In the genomic region with DNA sequence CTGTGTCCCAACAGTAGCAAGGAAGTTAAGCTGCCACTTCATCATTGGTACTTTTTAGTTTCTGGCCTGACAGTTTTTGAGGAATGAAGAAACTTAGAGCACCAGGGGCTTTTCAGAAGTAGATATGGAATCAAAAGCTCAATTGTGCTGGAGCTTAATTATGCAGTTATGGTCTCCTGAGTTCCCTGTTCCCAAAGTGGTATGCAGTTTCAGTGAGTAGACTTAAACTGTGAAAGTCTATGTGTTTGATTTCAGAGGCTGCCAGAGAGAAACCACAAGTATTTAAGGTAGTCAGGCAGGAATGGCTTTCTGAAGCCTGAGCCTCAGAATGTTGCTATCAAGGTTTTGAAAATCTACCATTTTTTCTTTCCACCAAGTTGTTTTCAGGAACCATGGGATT, we compare ENCODE assay signal across 23 mouse cellular contexts. TPM values are rescaled to one million over a fixed set of nuclear protein-coding genes. Genes with fewer than 3 reads are reported as not detected.
DNase-seq lines count a peak whose midpoint lies in the region; ATAC-seq lines count a peak whose summit lies in the region.
"Had no signal": no experiment of that assay in that cellular context is flagged by ENCODE, and none has a peak within 500 bp of the region (broad histone marks: within the 10 kb centered on the region; RNA-seq: fewer than 3 reads in every experiment).

No protein-coding gene starts in this region.

- no peak overlapping the region for H3K4me3 ChIP-seq in limb, embryonic 12.5 days (replicated peaks)
- H3K4me3 ChIP-seq in limb, embryonic 10.5 days = no peak overlapping the region
- no peak overlapping the region for H3K4me3 ChIP-seq in embryonic facial prominence, embryonic 13.5 days
- H3K4me3 ChIP-seq: forebrain, embryonic 10.5 days; heart, adult 2 months; heart, embryonic 15.5 days; hindbrain, embryonic 13.5 days had no signal

- peaks cover 48% of the 10 kb centered on the region for H3K36me3 ChIP-seq in limb, embryonic 12.5 days
- peaks cover 48% of the 10 kb centered on the region for H3K36me3 ChIP-seq in limb, embryonic 10.5 days
- H3K36me3 ChIP-seq in embryonic facial prominence, embryonic 13.5 days = peaks cover 26% of the 10 kb centered on the region

- no peak for ATAC-seq in limb, embryonic 12.5 days (ENCODE audit: insufficient number of reproducible peaks, insufficient read depth, low FRiP score, low TSS enrichment, low read depth)
- ATAC-seq in embryonic facial prominence, embryonic 13.5 days (ENCODE audit: insufficient number of reproducible peaks, insufficient read depth, low FRiP score, low TSS enrichment, low read depth) = no peak
- no peak for ATAC-seq in activated CD4-positive, CD25-positive, alpha-beta regulatory T cell, adult 4 months
- no peak for ATAC-seq in frontal cortex, adult (ENCODE audit: low TSS enrichment)
- ATAC-seq: forebrain, embryonic 14.5 days; hindbrain, postnatal 0 days had no signal

- DNase-seq in limb, embryonic 10.5 days (ENCODE audit: low spot score) = no peak
- DNase-seq in fibroblast of lung, adult 2 months (ENCODE audit: low read depth) = peak; percentile 57
- no peak for DNase-seq in embryo, embryonic 10.5 days (ENCODE audit: low spot score)
- DNase-seq: adrenal gland, adult 2 months; adrenal gland, postnatal 36 days; cerebellum, adult 11 months; cerebellum, adult 8-10 months; cerebellum, postnatal 14 days; gastrocnemius, postnatal 14 days; heart, adult 2 months; heart, postnatal 14 days; kidney, adult 11 months had no signal

- no peak overlapping the region for H3K9ac ChIP-seq in limb, embryonic 12.5 days (replicated peaks)
- H3K9ac ChIP-seq in embryonic facial prominence, embryonic 13.5 days = no peak overlapping the region
- H3K9ac ChIP-seq: heart, embryonic 15.5 days; hindbrain, embryonic 13.5 days had no signal

- no peaks in the 10 kb centered on the region for H3K4me1 ChIP-seq in limb, embryonic 12.5 days (replicated peaks)
- H3K4me1 ChIP-seq in limb, embryonic 10.5 days = no peaks in the 10 kb centered on the region
- H3K4me1 ChIP-seq in embryonic facial prominence, embryonic 13.5 days = no peaks in the 10 kb centered on the region
- H3K4me1 ChIP-seq: heart, embryonic 15.5 days; hindbrain, embryonic 13.5 days had no signal

- H3K27me3 ChIP-seq in limb, embryonic 12.5 days = no peaks in the 10 kb centered on the region
- H3K27me3 ChIP-seq in limb, embryonic 10.5 days (ENCODE audit: low read depth, poor library complexity, severe bottlenecking) = no peaks in the 10 kb centered on the region
- H3K27me3 ChIP-seq in embryonic facial prominence, embryonic 13.5 days = no peaks in the 10 kb centered on the region
- H3K27me3 ChIP-seq: heart, embryonic 15.5 days; hindbrain, embryonic 13.5 days had no signal

- H3K27ac ChIP-seq in limb, embryonic 12.5 days = peak overlapping the region; percentile 35; the same call in 1 of the 2 replicates
- H3K27ac ChIP-seq in limb, embryonic 10.5 days = no peak overlapping the region
- peak overlapping the region; percentile 61; the same call in 1 of the 2 replicates for H3K27ac ChIP-seq in embryonic facial prominence, embryonic 13.5 days
- H3K27ac ChIP-seq: forebrain, embryonic 10.5 days; heart, adult 2 months; heart, embryonic 15.5 days; hindbrain, embryonic 13.5 days; hindbrain, postnatal 0 days had no signal

- no peaks in the 10 kb centered on the region for H3K9me3 ChIP-seq in limb, embryonic 12.5 days
- no peaks in the 10 kb centered on the region for H3K9me3 ChIP-seq in limb, embryonic 10.5 days (replicated peaks)
- no peaks in the 10 kb centered on the region for H3K9me3 ChIP-seq in embryonic facial prominence, embryonic 13.5 days
- H3K9me3 ChIP-seq: forebrain, embryonic 10.5 days; heart, embryonic 15.5 days; hindbrain, embryonic 13.5 days had no signal

- no peak overlapping the region for H3K4me2 ChIP-seq in limb, embryonic 12.5 days
- no peak overlapping the region for H3K4me2 ChIP-seq in embryonic facial prominence, embryonic 13.5 days
- H3K4me2 ChIP-seq: heart, embryonic 11.5 days; heart, embryonic 15.5 days; hindbrain, embryonic 13.5 days had no signal

RNA-seq across cellular contexts. Expression of gene Map3k3, which starts 27.3 kb away (rescaled TPM):
- polyA plus RNA-seq in limb, embryonic 12.5 days (2016; fragmentation: Nextera tagmentation; extraction: Ambion mirVana) = 27.3 and 35.1 TPM in 2 replicates
- polyA plus RNA-seq in limb, embryonic 10.5 days (2016; fragmentation: Nextera tagmentation; extraction: Ambion mirVana) = 21.6 and 23.3 TPM in 2 replicates
- polyA plus RNA-seq in embryonic facial prominence, embryonic 13.5 days (2015; fragmentation: Nextera tagmentation; extraction: Ambion mirVana) = 25.1 and 25.6 TPM in 2 replicates
- 10 to 100 TPM; 14.8 to 21.2 TPM for polyA plus RNA-seq in activated CD4-positive, CD25-positive, alpha-beta regulatory T cell, adult 4 months (2017; shearing (Covaris generic))

RNA-seq across cellular contexts. Expression of gene Taco1, which starts 45.8 kb away (rescaled TPM):
- polyA plus RNA-seq in limb, embryonic 12.5 days (2016; fragmentation: Nextera tagmentation; extraction: Ambion mirVana) = 9.0 and 10.9 TPM in 2 replicates
- polyA plus RNA-seq in limb, embryonic 10.5 days (2016; fragmentation: Nextera tagmentation; extraction: Ambion mirVana) = 14.3 and 14.6 TPM in 2 replicates
- polyA plus RNA-seq in embryonic facial prominence, embryonic 13.5 days (2015; fragmentation: Nextera tagmentation; extraction: Ambion mirVana) = 10.2 and 10.8 TPM in 2 replicates
- 10 to 100 TPM; 11.8 to 13.2 TPM for polyA plus RNA-seq in activated CD4-positive, CD25-positive, alpha-beta regulatory T cell, adult 4 months (2017; shearing (Covaris generic))

RNA-seq across cellular contexts. Expression of gene Gm10840, which starts 49.0 kb away (rescaled TPM):
- polyA plus RNA-seq in limb, embryonic 12.5 days (2016; fragmentation: Nextera tagmentation; extraction: Ambion mirVana) = not detected in 2 replicates
- polyA plus RNA-seq in limb, embryonic 10.5 days (2016; fragmentation: Nextera tagmentation; extraction: Ambion mirVana) = 1.0 TPM in 1 of 2 replicates, not detected in the other
- not detected in 2 replicates for polyA plus RNA-seq in embryonic facial prominence, embryonic 13.5 days (2015; fragmentation: Nextera tagmentation; extraction: Ambion mirVana)
- not detected for polyA plus RNA-seq in activated CD4-positive, CD25-positive, alpha-beta regulatory T cell, adult 4 months (2017; shearing (Covaris generic))
- polyA plus RNA-seq: adrenal gland, adult 2 months; forebrain, embryonic 14.5 days; heart, adult 2 months; heart, embryonic 11.5 days; heart, embryonic 15.5 days; hindbrain, embryonic 13.5 days; hindbrain, postnatal 0 days; intestine, embryonic 14.5 days had no signal

RNA-seq across cellular contexts. Expression of gene Limd2, which starts 49.0 kb away (rescaled TPM):
- polyA plus RNA-seq in limb, embryonic 12.5 days (2016; fragmentation: Nextera tagmentation; extraction: Ambion mirVana) = 508 and 509 TPM in 2 replicates
- 603 and 638 TPM in 2 replicates for polyA plus RNA-seq in limb, embryonic 10.5 days (2016; fragmentation: Nextera tagmentation; extraction: Ambion mirVana)
- polyA plus RNA-seq in embryonic facial prominence, embryonic 13.5 days (2015; fragmentation: Nextera tagmentation; extraction: Ambion mirVana) = 367 and 452 TPM in 2 replicates
- polyA plus RNA-seq in activated CD4-positive, CD25-positive, alpha-beta regulatory T cell, adult 4 months (2017; shearing (Covaris generic)) = 100 to 1,000 TPM; 633 to 743 TPM
